ENCODE assay signal across 10 mouse cellular contexts in genomic region chr11:64036306-64036705, GRCm38 (mm10).
"Had no signal": no experiment of that assay in that cellular context is flagged by ENCODE, and none has a peak within 500 bp of the region (broad histone marks: within the 10 kb centered on the region; RNA-seq: fewer than 3 reads in every experiment).

No protein-coding gene starts in this region.

- H3K4me3 ChIP-seq: limb, embryonic 15.5 days; liver, embryonic 12.5 days; midbrain, embryonic 13.5 days; neural tube, embryonic 15.5 days had no signal

- H3K4me2 ChIP-seq: limb, embryonic 15.5 days; liver, embryonic 12.5 days; midbrain, embryonic 13.5 days; neural tube, embryonic 15.5 days had no signal

- H3K36me3 ChIP-seq: limb, embryonic 15.5 days; midbrain, embryonic 13.5 days; neural tube, embryonic 15.5 days had no signal

- H3K4me1 ChIP-seq: neural tube, embryonic 15.5 days had no signal

- H3K9ac ChIP-seq: limb, embryonic 15.5 days; liver, embryonic 12.5 days; midbrain, embryonic 13.5 days; neural tube, embryonic 15.5 days had no signal

- H3K27me3 ChIP-seq: limb, embryonic 15.5 days; liver, embryonic 12.5 days; midbrain, embryonic 13.5 days; neural tube, embryonic 15.5 days had no signal

- DNase-seq: kidney, adult 18-20 months; kidney, postnatal 25 days; layer of hippocampus, postnatal 36 days; right cerebral cortex, adult 18-20 months; thymus, adult 2 months; thymus, postnatal 25 days had no signal

- H3K9me3 ChIP-seq: limb, embryonic 15.5 days; liver, embryonic 12.5 days; midbrain, embryonic 13.5 days; neural tube, embryonic 15.5 days had no signal

- ATAC-seq: liver, embryonic 12.5 days; midbrain, embryonic 13.5 days had no signal

- H3K27ac ChIP-seq: limb, embryonic 15.5 days; liver, embryonic 12.5 days; midbrain, embryonic 13.5 days; neural tube, embryonic 15.5 days had no signal
